Mouse (Mus musculus): ENCODE results near the gene Hip1r. TPM values are rescaled to one million over a fixed set of nuclear protein-coding genes. Genes with fewer than 3 reads are reported as not detected.

Gene Hip1r
- polyA plus RNA-seq, 2 experiments, result 7.2 to 7.6 TPM

DNA sequence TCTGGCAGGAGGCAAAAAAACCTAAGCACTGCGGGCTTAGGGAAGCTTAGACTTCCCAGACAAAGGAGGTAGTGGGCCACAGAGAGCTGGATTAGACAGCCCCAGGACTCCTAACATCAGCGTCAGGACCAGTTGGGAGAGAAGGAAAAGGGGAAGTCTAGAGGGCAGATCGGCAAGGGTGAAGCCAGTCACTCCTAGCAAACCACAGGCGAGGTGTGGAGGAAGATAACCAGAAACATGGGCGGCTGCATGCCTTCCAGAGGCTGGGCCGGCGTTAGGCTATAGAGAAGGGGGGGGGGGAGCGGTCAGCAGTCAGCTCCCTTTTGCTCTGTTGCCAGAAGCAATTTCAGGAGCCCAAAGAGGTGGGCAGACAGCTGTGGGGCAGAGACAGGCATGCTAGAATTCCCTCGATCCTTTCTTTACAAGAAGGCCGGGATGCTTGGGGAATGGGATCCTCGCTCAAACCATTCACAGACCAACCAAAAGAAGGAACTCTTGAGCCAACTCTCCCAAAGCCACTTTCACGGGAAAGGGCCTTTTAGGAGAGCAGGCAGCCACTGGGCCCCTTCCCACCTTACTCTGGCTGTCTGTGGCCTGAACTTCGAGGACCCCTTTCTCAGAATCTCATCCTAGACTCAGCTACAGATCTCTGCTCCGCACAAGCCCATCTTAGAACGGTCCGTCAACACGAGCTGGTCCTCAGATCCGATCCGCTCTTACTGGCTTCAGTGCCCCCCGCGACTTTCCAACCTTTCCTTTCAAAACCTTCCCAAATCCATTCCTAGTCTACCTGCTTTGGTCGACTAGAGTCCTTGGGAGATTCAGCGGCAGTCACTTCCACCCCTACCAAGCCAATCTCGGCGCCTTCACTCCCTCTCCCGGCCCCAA is 57.9 kb downstream of the Hip1r start:
- Histone ChIP-seq H3K4me3 (ENCODE audit: insufficient read depth in 1 of 2, low read depth in 2 of 2, low read length in 2 of 2) (peak overlapping the region; percentile 67 to 98), H3K9me3 (ENCODE audit: control insufficient read depth, low read length) (no peaks in the 10 kb centered on the region), H3K9ac (replicated peaks) (peak overlapping the region; percentile 98), H3K4me1 (replicated peaks; ENCODE audit: control insufficient read depth in 2 of 2, insufficient read depth in 2 of 2, low read length in 1 of 2) (peaks cover 26 to 49% of the 10 kb centered on the region in 2 experiments), H3K27ac (peak overlapping the region; percentile 83), H3K4me2 (ENCODE audit: low read depth) (peak overlapping the region; percentile 99), H3K27me3 (ENCODE audit: control insufficient read depth, insufficient read depth, low read length) (no peaks in the 10 kb centered on the region), H3K36me3 (replicated peaks; ENCODE audit: control insufficient read depth, insufficient read depth, low read depth) (no peaks in the 10 kb centered on the region; the same call in none of the 2 replicates)
- peak; percentile 79 for ATAC-seq (ENCODE audit: insufficient read depth)
- TF ChIP-seq CTCF (IDR thresholded peaks at IDR 0.05; ENCODE audit: low read depth), result no peak
- 0 out of 2 replicates have a peak, but pooled peaks have one; percentile 24 for TF ChIP-seq EP300 (IDR thresholded peaks at IDR 0.05; ENCODE audit: low read depth)
- DNase-seq (ENCODE audit: low read depth in 3 of 3, low spot score in 3 of 3), result peak in 2 of 3 experiments; percentile 55 to 61
- WGBS (ENCODE audit: insufficient replicate concordance), result 1% methylated on average over 26 of the region's 26 CpGs

- DNase-seq (ENCODE audit: low read depth in 3 of 3, low spot score in 3 of 3) (peak; percentile 73 to 80 (median 77)), ATAC-seq (ENCODE audit: insufficient read depth) (peak; percentile 76)
- TF ChIP-seq CTCF (IDR thresholded peaks at IDR 0.05; ENCODE audit: low read depth) (no peak), EP300 (IDR thresholded peaks at IDR 0.05; ENCODE audit: low read depth) (no peak)
- Histone ChIP-seq H3K27me3 (ENCODE audit: control insufficient read depth, insufficient read depth, low read length) (no peaks in the 10 kb centered on the region), H3K4me2 (ENCODE audit: low read depth) (peak within 1 kb of the TSS; percentile 99), H3K27ac (peak within 1 kb of the TSS; percentile 83), H3K9ac (replicated peaks) (peak within 1 kb of the TSS; percentile 98), H3K4me1 (replicated peaks; ENCODE audit: control insufficient read depth in 2 of 2, insufficient read depth in 2 of 2, low read length in 1 of 2) (peaks cover 29 to 50% of the 10 kb centered on the region in 2 experiments), H3K9me3 (ENCODE audit: control insufficient read depth, low read length) (no peaks in the 10 kb centered on the region), H3K36me3 (replicated peaks; ENCODE audit: control insufficient read depth, insufficient read depth, low read depth) (no peaks in the 10 kb centered on the region; the same call in none of the 2 replicates), H3K4me3 (ENCODE audit: insufficient read depth in 1 of 2, low read depth in 2 of 2, low read length in 2 of 2) (peak within 1 kb of the TSS; percentile 67 to 98)
- WGBS (ENCODE audit: insufficient replicate concordance), result under 1% methylated on average over 52 of the region's 52 CpGs
Observed at GRCm38 (mm10) chr5:124032001-124032508, 58.6 kb downstream of the Hip1r start, which contains the start of gene Vps37b. Gene Vps37b (minus strand): TSS chr5:124032270.

DNA sequence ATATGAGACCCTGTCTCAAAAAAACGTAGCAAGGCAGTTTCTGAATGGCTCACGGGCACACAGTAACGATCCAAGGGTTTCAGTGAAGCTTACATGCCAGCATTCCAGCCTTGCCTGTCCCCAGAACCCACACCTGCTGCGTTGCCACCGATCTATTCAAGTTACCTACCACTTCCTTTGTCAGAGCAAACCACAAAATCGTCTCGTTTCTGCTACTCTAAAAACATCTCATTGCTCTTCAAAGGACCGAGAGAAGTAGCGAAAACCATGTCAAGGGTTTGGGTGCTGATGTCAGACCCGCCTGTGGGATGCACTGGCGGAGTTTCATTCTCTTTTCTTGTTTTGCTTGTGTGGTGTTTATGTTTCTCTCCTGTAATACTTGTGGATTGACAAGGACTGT is 61.0 kb downstream of the Hip1r start:
- Histone ChIP-seq H3K27me3 (ENCODE audit: control insufficient read depth, insufficient read depth, low read length) (no peaks in the 10 kb centered on the region), H3K27ac (no peak overlapping the region), H3K9ac (replicated peaks) (no peak overlapping the region), H3K9me3 (ENCODE audit: control insufficient read depth, low read length) (no peaks in the 10 kb centered on the region), H3K4me1 (replicated peaks; ENCODE audit: control insufficient read depth in 2 of 2, insufficient read depth in 2 of 2, low read length in 1 of 2) (peaks cover 21 to 30% of the 10 kb centered on the region in 2 experiments), H3K4me3 (ENCODE audit: insufficient read depth in 1 of 2, low read depth in 2 of 2, low read length in 2 of 2) (no peak overlapping the region), H3K4me2 (ENCODE audit: low read depth) (no peak overlapping the region), H3K36me3 (replicated peaks; ENCODE audit: control insufficient read depth, insufficient read depth, low read depth) (no peaks in the 10 kb centered on the region; the same call in 1 of the 2 replicates)
- TF ChIP-seq CTCF (IDR thresholded peaks at IDR 0.05; ENCODE audit: low read depth), result no peak
- no peak for DNase-seq (ENCODE audit: low read depth in 3 of 3, low spot score in 3 of 3)
- 43% methylated on average over 11 of the region's 11 CpGs for WGBS (ENCODE audit: insufficient replicate concordance)
- no peak for ATAC-seq (ENCODE audit: insufficient read depth)

GRCm38 (mm10) chr5:124035406-124035805 is 62.0 kb downstream of the Hip1r start:
- Histone ChIP-seq H3K9ac (replicated peaks) (no peak overlapping the region), H3K27ac (no peak overlapping the region), H3K4me1 (replicated peaks; ENCODE audit: control insufficient read depth in 2 of 2, insufficient read depth in 2 of 2, low read length in 1 of 2) (peaks cover 16 to 26% of the 10 kb centered on the region in 2 experiments), H3K36me3 (replicated peaks; ENCODE audit: control insufficient read depth, insufficient read depth, low read depth) (no peaks in the 10 kb centered on the region), H3K27me3 (ENCODE audit: control insufficient read depth, insufficient read depth, low read length) (no peaks in the 10 kb centered on the region), H3K4me2 (ENCODE audit: low read depth) (no peak overlapping the region), H3K4me3 (ENCODE audit: insufficient read depth in 1 of 2, low read depth in 2 of 2, low read length in 2 of 2) (no peak overlapping the region), H3K9me3 (ENCODE audit: control insufficient read depth, low read length) (no peaks in the 10 kb centered on the region)
- TF ChIP-seq EP300 (IDR thresholded peaks at IDR 0.05; ENCODE audit: low read depth), result no peak
- no peak for TF ChIP-seq CTCF (IDR thresholded peaks at IDR 0.05; ENCODE audit: low read depth)
- ATAC-seq (ENCODE audit: insufficient read depth) (no peak), DNase-seq (ENCODE audit: low read depth in 3 of 3, low spot score in 3 of 3) (no peak)
- WGBS (ENCODE audit: insufficient replicate concordance), result 65% methylated on average over 9 of the region's 9 CpGs

- H3K36me3 ChIP-seq (replicated peaks; ENCODE audit: control insufficient read depth, insufficient read depth, low read depth), result no peaks in the 10 kb centered on the region
- peaks cover 13 to 22% of the 10 kb centered on the region in 2 experiments for H3K4me1 ChIP-seq (replicated peaks; ENCODE audit: control insufficient read depth in 2 of 2, insufficient read depth in 2 of 2, low read length in 1 of 2)
- TF ChIP-seq EP300 (IDR thresholded peaks at IDR 0.05; ENCODE audit: low read depth) (no peak), CTCF (IDR thresholded peaks at IDR 0.05; ENCODE audit: low read depth) (no peak)
- H3K9ac ChIP-seq (replicated peaks), result no peak overlapping the region
- ATAC-seq (ENCODE audit: insufficient read depth), result no peak
- no peaks in the 10 kb centered on the region for H3K9me3 ChIP-seq (ENCODE audit: control insufficient read depth, low read length)
- H3K4me2 ChIP-seq (ENCODE audit: low read depth), result no peak overlapping the region
- 63% methylated on average over 7 of the region's 8 CpGs for WGBS (ENCODE audit: insufficient replicate concordance)
- DNase-seq (ENCODE audit: low read depth in 3 of 3, low spot score in 3 of 3), result no peak
- no peak overlapping the region for H3K4me3 ChIP-seq (ENCODE audit: insufficient read depth in 1 of 2, low read depth in 2 of 2, low read length in 2 of 2)
- no peaks in the 10 kb centered on the region for H3K27me3 ChIP-seq (ENCODE audit: control insufficient read depth, insufficient read depth, low read length)
- H3K27ac ChIP-seq, result no peak overlapping the region
Observed at GRCm38 (mm10) chr5:124035806-124036205, 62.4 kb downstream of the Hip1r start.
